8 mouse cellular contexts compared by ENCODE assay signal in genomic region chr14:16364878-16365337, GRCm38 (mm10). TPM values are rescaled to one million over a fixed set of nuclear protein-coding genes. Genes with fewer than 3 reads are reported as not detected.
A peak's percentile ranks its signal among the peaks of the same experiment; 100 is the strongest.
DNase-seq lines count a peak whose midpoint lies in the region; ATAC-seq and TF ChIP-seq lines count a peak whose summit lies in the region.

Gene Top2b (plus strand): TSS chr14:16365179.

- no peaks in the 10 kb centered on the region for H3K27me3 ChIP-seq in embryonic facial prominence, embryonic 15.5 days
- H3K27me3 ChIP-seq in limb, embryonic 14.5 days (ENCODE audit: control insufficient read depth, insufficient read depth, low read length), result no peaks in the 10 kb centered on the region
- H3K27me3 ChIP-seq in midbrain, postnatal 0 days (ENCODE audit: insufficient read depth, low read length), result no peaks in the 10 kb centered on the region

- peak within 1 kb of the TSS; percentile 94 for H3K27ac ChIP-seq in bone marrow, adult 2 months (ENCODE audit: control insufficient read depth, insufficient read depth, low read depth, low read length, poor library complexity)
- peak within 1 kb of the TSS; percentile 98 for H3K27ac ChIP-seq in embryonic facial prominence, embryonic 15.5 days (replicated peaks)
- H3K27ac ChIP-seq in limb, embryonic 14.5 days (replicated peaks; ENCODE audit: low read depth, low read length), result peak within 1 kb of the TSS; percentile 97
- H3K27ac ChIP-seq in midbrain, postnatal 0 days (ENCODE audit: low read depth, low read length), result peak within 1 kb of the TSS; percentile 99

- no peak for TF ChIP-seq CTCF in bone marrow, adult 2 months (IDR thresholded peaks at IDR 0.05; ENCODE audit: control insufficient read depth, insufficient read depth, low read length)
- TF ChIP-seq CTCF in midbrain, postnatal 0 days (IDR thresholded peaks at IDR 0.05), result no peak

- no peaks in the 10 kb centered on the region for H3K36me3 ChIP-seq in embryonic facial prominence, embryonic 15.5 days
- H3K36me3 ChIP-seq in limb, embryonic 14.5 days (ENCODE audit: control insufficient read depth, insufficient read depth, low read length), result no peaks in the 10 kb centered on the region
- H3K36me3 ChIP-seq in midbrain, postnatal 0 days (ENCODE audit: insufficient read depth, low read length), result no peaks in the 10 kb centered on the region

- H3K4me2 ChIP-seq in embryonic facial prominence, embryonic 15.5 days (replicated peaks), result peak within 1 kb of the TSS; percentile 78
- peak within 1 kb of the TSS; percentile 78 for H3K4me2 ChIP-seq in limb, embryonic 14.5 days (replicated peaks; ENCODE audit: low read depth, low read length, severe bottlenecking)
- peak within 1 kb of the TSS; percentile 80 for H3K4me2 ChIP-seq in midbrain, postnatal 0 days (ENCODE audit: low read depth, low read length, poor library complexity, severe bottlenecking)

- peak; percentile 93 for TF ChIP-seq POLR2A in bone marrow, adult 2 months (IDR thresholded peaks at IDR 0.05; ENCODE audit: borderline replicate concordance, control insufficient read depth, low read depth, low read length)
- TF ChIP-seq POLR2A in limb, embryonic 14.5 days (IDR thresholded peaks at IDR 0.05; ENCODE audit: borderline replicate concordance, extremely low read depth, insufficient read depth, insufficient read length), result peak; percentile 66; the same call in 1 of the 2 replicates

- under 1% methylated on average over 32 of the region's 32 CpGs for WGBS in bone marrow, adult 2 months
- 0% methylated on average over 32 of the region's 32 CpGs for WGBS in embryonic facial prominence, embryonic 15.5 days
- under 1% methylated on average over 31 of the region's 32 CpGs for WGBS in limb, embryonic 14.5 days
- 1% methylated on average over 31 of the region's 32 CpGs for WGBS in midbrain, postnatal 0 days

- DNase-seq in 416B (ENCODE audit: low read depth), result peak; percentile 97
- peak; percentile 99 for DNase-seq in heart, adult 8-10 months (ENCODE audit: low spot score)
- peak; percentile 99 for DNase-seq in kidney, adult 9 months
- peak; percentile 96 for DNase-seq in limb, embryonic 14.5 days (ENCODE audit: low spot score)
- DNase-seq in midbrain, postnatal 0 days (ENCODE audit: low spot score), result peak; percentile 99
- peak; percentile 94 to 96 for DNase-seq in spleen, postnatal 14 days (ENCODE audit: low spot score in 2 of 2)

- H3K4me3 ChIP-seq in bone marrow, adult 2 months (replicated peaks; ENCODE audit: control insufficient read depth, low read depth, low read length), result peak within 1 kb of the TSS; percentile 89
- peak within 1 kb of the TSS; percentile 91 for H3K4me3 ChIP-seq in embryonic facial prominence, embryonic 15.5 days (replicated peaks)
- peak within 1 kb of the TSS; percentile 96 for H3K4me3 ChIP-seq in limb, embryonic 14.5 days (replicated peaks; ENCODE audit: low read length)
- peak within 1 kb of the TSS; percentile 83 for H3K4me3 ChIP-seq in midbrain, postnatal 0 days (ENCODE audit: low read depth, low read length)

- peak; percentile 99 for ATAC-seq in embryonic facial prominence, embryonic 15.5 days (ENCODE audit: insufficient number of reproducible peaks, low FRiP score, low TSS enrichment, low read depth)
- ATAC-seq in limb, embryonic 14.5 days (ENCODE audit: low FRiP score, low read depth), result peak; percentile 98
- ATAC-seq in midbrain, postnatal 0 days (ENCODE audit: low FRiP score), result peak; percentile 99

- peak within 1 kb of the TSS; percentile 95 for H3K9ac ChIP-seq in embryonic facial prominence, embryonic 15.5 days
- H3K9ac ChIP-seq in limb, embryonic 14.5 days (ENCODE audit: low read depth, low read length, severe bottlenecking), result peak within 1 kb of the TSS; percentile 99
- peak within 1 kb of the TSS; percentile 100 for H3K9ac ChIP-seq in midbrain, postnatal 0 days (replicated peaks; ENCODE audit: low read length, poor library complexity, severe bottlenecking)

- no peaks in the 10 kb centered on the region; the same call in 1 of the 2 replicates for H3K4me1 ChIP-seq in bone marrow, adult 2 months (ENCODE audit: control insufficient read depth, insufficient read depth, low read length)
- peaks cover 20% of the 10 kb centered on the region for H3K4me1 ChIP-seq in embryonic facial prominence, embryonic 15.5 days
- peaks cover 16% of the 10 kb centered on the region for H3K4me1 ChIP-seq in limb, embryonic 14.5 days (ENCODE audit: control insufficient read depth, insufficient read depth, low read length)
- peaks cover 5% of the 10 kb centered on the region for H3K4me1 ChIP-seq in midbrain, postnatal 0 days (ENCODE audit: insufficient read depth, low read length)

- no peaks in the 10 kb centered on the region for H3K9me3 ChIP-seq in embryonic facial prominence, embryonic 15.5 days (replicated peaks)
- H3K9me3 ChIP-seq in limb, embryonic 14.5 days (ENCODE audit: control insufficient read depth, low read length), result no peaks in the 10 kb centered on the region
- no peaks in the 10 kb centered on the region for H3K9me3 ChIP-seq in midbrain, postnatal 0 days (ENCODE audit: low read length)

RNA-seq across cellular contexts. Expression of gene Top2b, which starts in this region (rescaled TPM):
- polyA plus RNA-seq in bone marrow, adult 2 months (2011; ENCODE audit: insufficient read depth, insufficient read length, low replicate concordance, missing spikeins), result 31.7 and 39.2 TPM in 2 replicates
- polyA plus RNA-seq in embryonic facial prominence, embryonic 15.5 days (2015; fragmentation: Nextera tagmentation; extraction: Ambion mirVana), result 46.0 and 49.1 TPM in 2 replicates
- total RNA-seq in heart, adult 8-10 months (2022), result 10 to 100 TPM; 42.1 to 56.5 (median 53.1) TPM
- 52.9 and 73.0 TPM in 2 replicates for polyA plus RNA-seq in limb, embryonic 14.5 days (2012; rRNA removed)
- 91.9 and 100 TPM in 2 replicates for polyA plus RNA-seq in limb, embryonic 14.5 days (2014; fragmentation: Nextera tagmentation; extraction: Ambion mirVana)
- total RNA-seq in midbrain, postnatal 0 days (2014; rRNA removed), result 136 and 214 TPM in 2 replicates
- 40.8 and 55.8 TPM in 2 replicates for polyA plus RNA-seq in midbrain, postnatal 0 days (2015; fragmentation: Nextera tagmentation; extraction: Ambion mirVana)

Comparison
In these comparisons a context has a peak if more than half of its experiments do, and no peak if none do; other contexts are left out.
1. Peak in every context shown above with its lines: DNase-seq, ATAC-seq, H3K4me3 ChIP-seq and H3K27ac ChIP-seq.